Mouse (Mus musculus) neural tube, embryonic 11.5 days (tissue): Measurements from ENCODE around the gene Pigv. TPM values are rescaled to one million over a fixed set of nuclear protein-coding genes. Genes with fewer than 3 reads are reported as not detected.

Experiments
- ATAC-seq: fragments of 200-750 bp; cut with Nextera tagmentation; 2 replicates; pipeline ENCODE4 v1.8.0; 2017; ENCODE audit warnings: moderate number of reproducible peaks, mild to moderate bottlenecking, moderate TSS enrichment, moderate library complexity; ENCODE audit not compliant: insufficient read depth, low FRiP score, low TSS enrichment
- DNase-seq: peaks from one replicate; pipeline ENCODE4 v3.0.0-alpha.2; 2015; ENCODE audit warnings: low spot score
- H3K27ac ChIP-seq: fragments of 300-500 bp; sonication (generic); 2 replicates; pipeline ENCODE4 v1.5.1; 2014; ENCODE audit warnings: low read depth, mild to moderate bottlenecking, low read length
- H3K27me3 ChIP-seq: fragments of 300-500 bp; sonication (generic); 2 replicates; pipeline ENCODE4 v1.6.1; 2014; ENCODE audit warnings: mild to moderate bottlenecking, low read length, mixed read lengths; ENCODE audit not compliant: control insufficient read depth, insufficient read depth
- H3K36me3 ChIP-seq: fragments of 300-500 bp; sonication (generic); 2 replicates; pipeline ENCODE4 v1.6.1; 2014; ENCODE audit warnings: mild to moderate bottlenecking, low read length, moderate library complexity, mixed read lengths; ENCODE audit not compliant: control insufficient read depth, insufficient read depth
- H3K4me1 ChIP-seq: fragments of 300-500 bp; sonication (generic); 2 replicates; pipeline ENCODE4 v1.6.1; 2014; ENCODE audit warnings: low read length, mixed read lengths; ENCODE audit not compliant: control insufficient read depth, insufficient read depth
- H3K4me2 ChIP-seq: fragments of 300-500 bp; sonication (generic); 2 replicates; pipeline ENCODE4 v1.6.1; 2014; ENCODE audit warnings: low read depth, mild to moderate bottlenecking, moderate library complexity
- H3K4me3 ChIP-seq: fragments of 300-500 bp; sonication (generic); 2 replicates; pipeline ENCODE4 v1.5.1; 2014; ENCODE audit warnings: low read depth, low read length
- H3K9ac ChIP-seq: fragments of 300-500 bp; sonication (generic); 2 replicates; pipeline ENCODE4 v1.6.1; 2014; ENCODE audit warnings: mild to moderate bottlenecking, low read length
- H3K9me3 ChIP-seq: fragments of 300-500 bp; sonication (generic); 2 replicates; pipeline ENCODE4 v1.6.1; 2016; ENCODE audit warnings: low read length; ENCODE audit not compliant: control insufficient read depth
- WGBS: fragments of 180-500 bp; shearing (Covaris S2); extraction: QIAGEN DNeasy Blood & Tissue Kit; methylation state at CpG from one replicate; pipeline ENCODE4 v1.1.7; 2014; 5-methylcytosine and 5-hydroxymethylcytosine counted together
- polyA plus RNA-seq: library from polyadenylated mRNA; unstranded; fragments of >200 nt; fragmentation: Nextera tagmentation; extraction: Ambion mirVana; gene quantifications from 2 replicates; pipeline ENCODE4 v1.2.1, GENCODE M21; 2014

Gene Pigv
- polyA plus RNA-seq = 9.2 and 11.9 TPM in 2 replicates

DNA sequence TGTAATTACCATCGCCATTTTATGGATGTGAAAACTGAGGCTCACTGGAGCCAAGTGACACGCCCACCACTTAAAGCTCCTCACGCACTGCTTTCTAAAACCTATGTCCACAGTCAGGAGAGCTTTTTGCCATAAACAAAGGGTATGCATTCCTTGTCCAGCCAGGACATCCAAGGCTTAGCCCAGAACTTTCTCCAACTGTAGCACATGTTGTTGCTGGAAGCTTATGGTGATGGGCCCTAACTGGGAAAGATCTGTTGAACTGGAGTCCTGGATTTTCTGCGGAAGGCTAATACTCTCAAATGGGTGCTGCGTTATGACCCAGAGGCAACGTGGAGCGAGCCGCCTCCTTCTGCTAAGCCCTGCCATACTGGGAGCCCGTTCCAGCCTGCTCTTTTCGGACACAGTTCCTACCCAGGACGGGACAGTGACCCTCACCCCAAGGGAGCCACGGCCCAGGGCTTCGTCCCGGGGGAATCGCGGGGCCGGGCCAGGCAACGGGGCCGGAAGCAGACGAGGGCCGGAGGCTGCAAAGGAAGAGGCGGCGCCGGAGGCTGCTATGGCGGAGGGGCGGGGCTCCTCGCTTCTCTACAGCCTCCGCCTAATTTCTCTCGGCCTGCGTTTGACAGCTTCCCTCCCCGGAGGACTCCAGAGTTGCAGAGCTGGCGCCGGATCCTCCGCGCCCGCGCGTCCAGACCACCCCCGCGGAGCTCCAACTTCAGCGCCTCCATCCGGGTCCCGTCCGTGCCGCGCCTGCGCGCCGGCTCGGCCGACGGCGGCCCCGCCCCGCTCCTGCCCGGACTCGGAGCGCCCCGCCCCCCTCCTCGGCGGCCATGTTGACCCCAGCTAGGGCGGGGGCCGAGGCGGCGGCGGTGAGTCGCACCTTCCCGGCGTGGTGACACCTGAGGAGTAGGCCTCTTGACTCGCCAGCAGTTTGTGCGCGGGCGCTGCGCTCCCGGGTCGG, at the start of gene Pigv:
Gene Pigv, minus strand, starts transcription at position 767 of the 964 bp plus-strand sequence.
- under 1% methylated on average over 51 of the region's 76 CpGs for WGBS
- peak within 1 kb of the TSS; percentile 62 for H3K4me2 ChIP-seq
- no peaks in the 10 kb centered on the region for H3K9me3 ChIP-seq
- H3K27me3 ChIP-seq = no peaks in the 10 kb centered on the region
- peak within 1 kb of the TSS; percentile 94 for H3K27ac ChIP-seq
- peak within 1 kb of the TSS; percentile 72 for H3K9ac ChIP-seq
- no peaks in the 10 kb centered on the region for H3K36me3 ChIP-seq
- H3K4me1 ChIP-seq = peaks cover 18% of the 10 kb centered on the region
- DNase-seq (peak; percentile 95), ATAC-seq (peak; percentile 79)
- peak within 1 kb of the TSS; percentile 65 for H3K4me3 ChIP-seq

- 91% methylated on average over 3 of the region's 3 CpGs for WGBS
- H3K27me3 ChIP-seq = no peaks in the 10 kb centered on the region
- no peak overlapping the region for H3K4me3 ChIP-seq
- no peak overlapping the region for H3K4me2 ChIP-seq
- H3K9ac ChIP-seq = no peak overlapping the region
- H3K27ac ChIP-seq = no peak overlapping the region
- no peaks in the 10 kb centered on the region for H3K9me3 ChIP-seq
- DNase-seq (no peak), ATAC-seq (no peak)
- H3K36me3 ChIP-seq = peaks cover 23% of the 10 kb centered on the region
- H3K4me1 ChIP-seq = no peaks in the 10 kb centered on the region
These were observed 47.3 kb upstream of the Pigv start for GRCm38 (mm10) chr4:133719791-133720190.

DNA sequence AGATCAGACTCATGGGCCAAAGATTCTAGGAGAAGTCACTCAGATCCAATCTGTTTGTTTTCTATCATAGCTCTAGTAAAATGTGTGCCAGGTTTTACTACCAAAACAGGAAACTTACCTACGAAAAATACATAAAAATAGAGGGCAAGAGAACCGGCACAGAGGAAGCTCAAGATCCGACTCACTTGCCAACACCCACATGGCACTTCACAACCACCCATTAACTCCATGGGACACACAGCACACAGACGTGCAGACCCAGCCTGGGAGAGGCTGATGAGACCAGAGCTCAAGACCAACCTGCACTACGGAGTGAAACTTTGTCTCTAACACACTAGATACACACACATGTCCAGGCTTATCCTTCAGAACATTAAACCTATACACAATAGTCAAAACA, 40.3 kb upstream of the Pigv start:
- H3K4me2 ChIP-seq = no peak overlapping the region
- no peaks in the 10 kb centered on the region for H3K4me1 ChIP-seq
- no peak overlapping the region for H3K27ac ChIP-seq
- ATAC-seq (no peak), DNase-seq (no peak)
- H3K4me3 ChIP-seq = no peak overlapping the region
- H3K9me3 ChIP-seq = no peaks in the 10 kb centered on the region
- 92% methylated on average over 5 of the region's 5 CpGs for WGBS
- no peak overlapping the region for H3K9ac ChIP-seq
- peaks cover 4% of the 10 kb centered on the region for H3K36me3 ChIP-seq
- H3K27me3 ChIP-seq = no peaks in the 10 kb centered on the region

DNA sequence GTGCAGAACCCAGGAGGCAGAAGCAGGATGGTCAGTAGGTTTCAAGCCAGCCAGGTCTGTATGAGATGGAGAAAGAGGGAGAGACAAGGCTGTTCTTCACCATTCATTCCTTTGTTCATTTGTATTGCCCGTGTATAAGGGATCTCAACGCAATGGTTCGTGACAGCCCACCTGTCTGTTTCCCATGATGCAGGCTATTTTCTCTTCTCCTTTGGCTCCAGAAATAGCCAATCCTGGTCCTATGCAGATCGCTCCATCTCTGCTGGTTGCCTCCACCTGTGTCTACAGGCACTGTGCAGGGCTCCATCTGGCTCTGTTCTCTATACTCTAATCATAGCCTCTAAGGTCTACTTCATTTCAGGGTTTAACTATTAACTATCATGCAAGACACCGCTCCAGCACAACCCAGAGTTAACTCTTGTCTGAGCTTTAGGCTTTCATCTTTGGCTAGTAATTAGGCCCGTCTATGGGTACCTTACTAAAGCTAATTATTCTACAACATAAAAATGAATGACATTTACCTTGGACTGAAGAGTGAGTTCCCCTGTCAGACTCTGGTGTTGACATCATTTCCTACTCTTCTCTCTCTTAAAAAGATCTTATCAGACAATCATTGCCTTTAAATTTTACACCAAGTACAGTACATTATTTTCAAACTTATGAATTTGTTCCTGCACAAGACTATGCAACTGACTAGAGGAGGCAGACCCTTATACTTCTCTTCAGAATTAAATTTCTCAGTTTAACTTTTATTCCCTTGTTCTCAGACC, 39.0 kb upstream of the Pigv start:
- H3K36me3 ChIP-seq = peaks cover 2% of the 10 kb centered on the region
- DNase-seq = no peak
- H3K4me1 ChIP-seq = no peaks in the 10 kb centered on the region
- 89% methylated on average over 6 of the region's 6 CpGs for WGBS
- no peak overlapping the region for H3K4me3 ChIP-seq
- no peak overlapping the region for H3K4me2 ChIP-seq
- no peaks in the 10 kb centered on the region for H3K9me3 ChIP-seq
- no peak for ATAC-seq
- H3K27ac ChIP-seq = no peak overlapping the region
- no peaks in the 10 kb centered on the region for H3K27me3 ChIP-seq
- no peak overlapping the region for H3K9ac ChIP-seq

DNA sequence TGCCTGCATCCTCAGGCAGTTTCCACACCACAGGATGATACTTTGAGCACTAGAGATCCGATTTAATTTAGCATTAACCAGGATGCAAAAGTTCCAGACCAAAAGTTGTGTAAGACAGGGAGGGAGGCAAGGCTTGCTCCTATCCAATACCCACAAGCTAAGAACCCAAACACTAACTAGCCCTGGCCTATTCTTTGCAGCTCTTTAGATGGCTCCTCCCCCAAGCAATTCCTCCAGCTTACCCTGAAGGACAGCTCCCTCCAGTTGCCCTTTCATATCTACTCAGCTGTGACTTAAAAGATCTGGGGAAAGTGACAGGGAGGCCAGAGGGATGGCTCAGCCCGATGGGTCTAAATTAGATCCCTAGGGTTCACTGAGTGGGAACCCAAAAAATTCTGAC, 36.9 kb upstream of the Pigv start:
- Histone ChIP-seq H3K4me3 (no peak overlapping the region), H3K4me1 (no peaks in the 10 kb centered on the region), H3K4me2 (no peak overlapping the region), H3K9ac (no peak overlapping the region), H3K36me3 (peaks cover 5% of the 10 kb centered on the region; the same call in 1 of the 2 replicates), H3K27ac (no peak overlapping the region), H3K27me3 (no peaks in the 10 kb centered on the region), H3K9me3 (no peaks in the 10 kb centered on the region)
- WGBS = 65% methylated on average over 2 of the region's 2 CpGs
- ATAC-seq = no peak
- no peak for DNase-seq

DNA sequence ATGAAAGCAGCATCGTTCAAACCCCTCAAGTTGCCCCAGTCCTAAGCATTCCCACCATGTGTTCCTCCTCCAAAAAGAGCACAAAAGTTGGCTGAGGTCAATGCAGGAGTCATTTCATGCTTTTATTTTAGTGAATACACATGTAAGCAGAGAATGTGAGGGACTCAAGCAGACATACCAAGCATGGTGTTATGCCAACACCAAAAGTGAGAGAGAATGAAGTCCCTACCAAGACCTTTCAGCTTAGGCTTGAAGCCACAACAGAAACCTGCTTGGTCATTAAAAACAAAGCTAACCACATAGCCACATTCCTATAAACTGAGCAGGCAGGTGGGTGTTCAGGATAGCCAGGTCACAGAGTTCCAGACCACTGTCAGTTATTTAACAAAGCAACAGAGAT, 35.0 kb upstream of the Pigv start:
- Histone ChIP-seq H3K4me2 (no peak overlapping the region), H3K36me3 (peaks cover 5% of the 10 kb centered on the region; the same call in 1 of the 2 replicates), H3K9ac (no peak overlapping the region), H3K27me3 (no peaks in the 10 kb centered on the region), H3K27ac (no peak overlapping the region), H3K4me3 (no peak overlapping the region), H3K4me1 (no peaks in the 10 kb centered on the region), H3K9me3 (no peaks in the 10 kb centered on the region)
- ATAC-seq (no peak), DNase-seq (no peak)
- 58% methylated on average over 1 of the region's 1 CpGs for WGBS

- WGBS = 80% methylated on average over 8 of the region's 8 CpGs
- Histone ChIP-seq H3K9ac (no peak overlapping the region), H3K4me3 (no peak overlapping the region), H3K27me3 (no peaks in the 10 kb centered on the region), H3K36me3 (peaks cover 5% of the 10 kb centered on the region; the same call in 1 of the 2 replicates), H3K27ac (no peak overlapping the region), H3K4me1 (no peaks in the 10 kb centered on the region), H3K4me2 (no peak overlapping the region), H3K9me3 (no peaks in the 10 kb centered on the region)
- DNase-seq (no peak), ATAC-seq (no peak)
These were observed 34.5 kb upstream of the Pigv start for GRCm38 (mm10) chr4:133706956-133707355.

- Histone ChIP-seq H3K9me3 (no peaks in the 10 kb centered on the region), H3K9ac (no peak overlapping the region), H3K4me3 (no peak overlapping the region), H3K27me3 (no peaks in the 10 kb centered on the region), H3K27ac (no peak overlapping the region), H3K4me1 (no peaks in the 10 kb centered on the region), H3K36me3 (peaks cover 9% of the 10 kb centered on the region), H3K4me2 (no peak overlapping the region)
- no peak for DNase-seq
- 92% methylated on average over 4 of the region's 4 CpGs for WGBS
- no peak for ATAC-seq
These were observed 32.6 kb upstream of the Pigv start for GRCm38 (mm10) chr4:133705062-133705461.
